Mouse (Mus musculus) midbrain, embryonic 15.5 days (tissue): ENCODE measurements around the gene Taf10. TPM values are rescaled to one million over a fixed set of nuclear protein-coding genes. Genes with fewer than 3 reads are reported as not detected.

Experiments
- ATAC-seq: fragments of 200-750 bp; cut with Nextera tagmentation; replicated peaks from 2 replicates; pipeline ENCODE4 v1.8.0; 2017; ENCODE audit warnings: moderate TSS enrichment
- H3K27ac ChIP-seq: fragments of 300-500 bp; sonication (generic); 2 replicates; pipeline ENCODE4 v1.5.1; 2015; ENCODE audit warnings: mild to moderate bottlenecking, inconsistent platforms
- H3K27me3 ChIP-seq: fragments of 300-500 bp; sonication (generic); replicated peaks from 2 replicates; pipeline ENCODE4 v1.6.1; 2015; ENCODE audit warnings: inconsistent platforms
- H3K36me3 ChIP-seq: fragments of 300-500 bp; sonication (generic); replicated peaks from 2 replicates; pipeline ENCODE4 v1.6.1; 2015; ENCODE audit warnings: inconsistent platforms
- H3K4me1 ChIP-seq: fragments of 300-500 bp; sonication (generic); 2 replicates; pipeline ENCODE4 v1.6.1; 2015; ENCODE audit warnings: inconsistent platforms
- H3K4me2 ChIP-seq: fragments of 300-500 bp; sonication (generic); 2 replicates; pipeline ENCODE4 v1.6.1; 2015; ENCODE audit warnings: inconsistent platforms, mild to moderate bottlenecking, moderate library complexity
- H3K4me3 ChIP-seq: fragments of 300-500 bp; sonication (generic); 2 replicates; pipeline ENCODE4 v1.5.1; 2015; ENCODE audit warnings: mild to moderate bottlenecking, inconsistent platforms
- H3K9ac ChIP-seq: fragments of 300-500 bp; sonication (generic); 2 replicates; pipeline ENCODE4 v1.6.1; 2015; ENCODE audit warnings: mild to moderate bottlenecking, inconsistent platforms
- H3K9me3 ChIP-seq: fragments of 300-500 bp; sonication (generic); 2 replicates; pipeline ENCODE4 v1.6.1; 2016; ENCODE audit warnings: inconsistent platforms
- WGBS: fragments of 180-500 bp; shearing (Covaris S2); methylation state at CpG from one replicate; pipeline ENCODE4 v1.1.7; 2015; ENCODE audit warnings: mixed read lengths; 5-methylcytosine and 5-hydroxymethylcytosine counted together
- polyA plus RNA-seq: library from polyadenylated mRNA; unstranded; fragments of >200 nt; fragmentation: Nextera tagmentation; extraction: Ambion mirVana; gene quantifications from 2 replicates; pipeline ENCODE4 v1.2.1, GENCODE M21; 2015

The Taf10 gene
- 89.7 and 99.0 TPM in 2 replicates for polyA plus RNA-seq

GRCm38 (mm10) chr7:105743926-105744590, at the start of gene Taf10:
Taf10 (minus strand) TSS chr7:105744361.
- no peaks in the 10 kb centered on the region for H3K27me3 ChIP-seq
- peaks cover 30% of the 10 kb centered on the region; the same call in 1 of the 2 replicates for H3K36me3 ChIP-seq
- peak within 1 kb of the TSS; percentile 86 for H3K9ac ChIP-seq
- H3K27ac ChIP-seq = peak within 1 kb of the TSS; percentile 85
- H3K9me3 ChIP-seq = no peaks in the 10 kb centered on the region
- peaks cover 16% of the 10 kb centered on the region for H3K4me1 ChIP-seq
- H3K4me2 ChIP-seq = peak within 1 kb of the TSS; percentile 96
- peak within 1 kb of the TSS; percentile 96 for H3K4me3 ChIP-seq
- peak; percentile 97 for ATAC-seq
- under 1% methylated on average over 67 of the region's 67 CpGs for WGBS

GRCm38 (mm10) chr7:105793701-105794100, 49.5 kb upstream of the Taf10 start:
- Histone ChIP-seq H3K4me3 (no peak overlapping the region), H3K27ac (no peak overlapping the region), H3K9me3 (no peaks in the 10 kb centered on the region), H3K36me3 (no peaks in the 10 kb centered on the region), H3K4me1 (peaks cover 4% of the 10 kb centered on the region; the same call in 1 of the 2 replicates), H3K27me3 (no peaks in the 10 kb centered on the region), H3K9ac (no peak overlapping the region), H3K4me2 (no peak overlapping the region)
- 75% methylated on average over 7 of the region's 7 CpGs for WGBS
- ATAC-seq = no peak

GRCm38 (mm10) chr7:105791147-105791546, 47.0 kb upstream of the Taf10 start:
- 90% methylated on average over 1 of the region's 1 CpGs for WGBS
- Histone ChIP-seq H3K36me3 (no peaks in the 10 kb centered on the region), H3K9me3 (no peaks in the 10 kb centered on the region), H3K4me3 (no peak overlapping the region), H3K27me3 (no peaks in the 10 kb centered on the region), H3K27ac (no peak overlapping the region), H3K4me2 (no peak overlapping the region), H3K9ac (no peak overlapping the region), H3K4me1 (peaks cover 14% of the 10 kb centered on the region)
- ATAC-seq = no peak

- peak within 1 kb of the TSS; percentile 86 for H3K4me3 ChIP-seq
- peaks cover 50% of the 10 kb centered on the region for H3K4me1 ChIP-seq
- H3K4me2 ChIP-seq = peak within 1 kb of the TSS; percentile 68
- H3K27me3 ChIP-seq = no peaks in the 10 kb centered on the region
- peak; percentile 80 for ATAC-seq
- H3K27ac ChIP-seq = peak within 1 kb of the TSS; percentile 98
- WGBS = under 1% methylated on average over 63 of the region's 97 CpGs
- H3K9me3 ChIP-seq = no peaks in the 10 kb centered on the region
- peak within 1 kb of the TSS; percentile 99 for H3K9ac ChIP-seq
- 0 out of 2 replicates have a peak, but pooled peaks cover 8% of the 10 kb centered on the region for H3K36me3 ChIP-seq
These were observed 43.4 kb upstream of the Taf10 start, which contains the start of gene Dchs1 for GRCm38 (mm10) chr7:105787285-105788140. Dchs1 (minus strand) TSS chr7:105787654.

GRCm38 (mm10) chr7:105786506-105787284, 42.5 kb upstream of the Taf10 start:
- peak overlapping the region; percentile 99 for H3K9ac ChIP-seq
- no peaks in the 10 kb centered on the region for H3K27me3 ChIP-seq
- peaks cover 54% of the 10 kb centered on the region for H3K4me1 ChIP-seq
- H3K4me2 ChIP-seq = peak overlapping the region; percentile 68
- H3K9me3 ChIP-seq = no peaks in the 10 kb centered on the region
- H3K4me3 ChIP-seq = peak overlapping the region; percentile 86
- peak; percentile 79 for ATAC-seq
- H3K36me3 ChIP-seq = peaks cover 12% of the 10 kb centered on the region; the same call in 1 of the 2 replicates
- 4% methylated on average over 20 of the region's 20 CpGs for WGBS
- H3K27ac ChIP-seq = peak overlapping the region; percentile 98

GRCm38 (mm10) chr7:105784556-105784955, 40.4 kb upstream of the Taf10 start:
- H3K36me3 ChIP-seq = peaks cover 29% of the 10 kb centered on the region; the same call in 1 of the 2 replicates
- H3K4me3 ChIP-seq = peak overlapping the region; percentile 86
- no peak overlapping the region for H3K27ac ChIP-seq
- 14% methylated on average over 4 of the region's 4 CpGs for WGBS
- peak overlapping the region; percentile 68 for H3K4me2 ChIP-seq
- ATAC-seq = no peak
- H3K27me3 ChIP-seq = no peaks in the 10 kb centered on the region
- 0 out of 2 replicates have a peak overlapping the region, but pooled peaks have one; percentile 3 for H3K9ac ChIP-seq
- H3K9me3 ChIP-seq = no peaks in the 10 kb centered on the region
- peaks cover 54% of the 10 kb centered on the region for H3K4me1 ChIP-seq

- no peak for ATAC-seq
- Histone ChIP-seq H3K36me3 (peaks cover 29% of the 10 kb centered on the region; the same call in 1 of the 2 replicates), H3K4me2 (peak overlapping the region; percentile 68), H3K4me1 (peaks cover 58% of the 10 kb centered on the region), H3K4me3 (peak overlapping the region; percentile 86; the same call in 1 of the 2 replicates), H3K9me3 (no peaks in the 10 kb centered on the region), H3K27me3 (no peaks in the 10 kb centered on the region), H3K9ac (0 out of 2 replicates have a peak overlapping the region, but pooled peaks have one; percentile 3), H3K27ac (0 out of 2 replicates have a peak overlapping the region, but pooled peaks have one; percentile 23)
- WGBS = 46% methylated on average over 4 of the region's 4 CpGs
These were observed 39.7 kb upstream of the Taf10 start for GRCm38 (mm10) chr7:105783861-105784260.

- H3K9ac ChIP-seq = no peak overlapping the region; the same call in 1 of the 2 replicates
- H3K36me3 ChIP-seq = peaks cover 29% of the 10 kb centered on the region; the same call in 1 of the 2 replicates
These were observed 34.5 kb upstream of the Taf10 start for GRCm38 (mm10) chr7:105778553-105779265.

GRCm38 (mm10) chr7:105777797-105778552, 33.8 kb upstream of the Taf10 start:
- Histone ChIP-seq H3K27ac (peak overlapping the region; percentile 59; the same call in 1 of the 2 replicates), H3K4me3 (no peak overlapping the region), H3K4me2 (peak overlapping the region; percentile 9), H3K9me3 (no peaks in the 10 kb centered on the region), H3K9ac (peak overlapping the region; percentile 25; the same call in 1 of the 2 replicates), H3K27me3 (no peaks in the 10 kb centered on the region), H3K36me3 (peaks cover 29% of the 10 kb centered on the region), H3K4me1 (peaks cover 69% of the 10 kb centered on the region)
- 66% methylated on average over 13 of the region's 13 CpGs for WGBS
- ATAC-seq = peak; percentile 12

More at GRCm38 (mm10) chr7:105778553-105779265, 34.5 kb upstream of the Taf10 start:
- Histone ChIP-seq H3K4me3 (no peak overlapping the region), H3K9me3 (no peaks in the 10 kb centered on the region), H3K4me2 (peak overlapping the region; percentile 9; the same call in 1 of the 2 replicates), H3K27me3 (no peaks in the 10 kb centered on the region), H3K4me1 (peaks cover 70% of the 10 kb centered on the region), H3K27ac (peak overlapping the region; percentile 59)
- ATAC-seq = peak; percentile 51
- WGBS = 35% methylated on average over 4 of the region's 4 CpGs

- Histone ChIP-seq H3K36me3 (peaks cover 30% of the 10 kb centered on the region), H3K4me3 (no peak overlapping the region), H3K27ac (no peak overlapping the region), H3K4me2 (0 out of 2 replicates have a peak overlapping the region, but pooled peaks have one; percentile 9), H3K27me3 (no peaks in the 10 kb centered on the region), H3K9me3 (no peaks in the 10 kb centered on the region), H3K4me1 (peaks cover 62% of the 10 kb centered on the region), H3K9ac (no peak overlapping the region)
- ATAC-seq = no peak
- WGBS = 100% methylated on average over 1 of the region's 1 CpGs
These were observed 33.2 kb upstream of the Taf10 start for GRCm38 (mm10) chr7:105777316-105777715.
